Mouse (Mus musculus) E14TG2a.4 (cell line): ENCODE results near the gene Gm6583.

ENCODE experiments used
- CTCF ChIP-seq: conservative IDR thresholded peaks from 2 replicates; pipeline ENCODE4 v1.5.1; 2014; ENCODE audit warnings: low read length
- NANOG ChIP-seq: IDR thresholded peaks from 2 replicates; pipeline ENCODE4 v1.6.1; 2014; ENCODE audit warnings: borderline replicate concordance, low read length, mixed read lengths

- no peak for TF ChIP-seq CTCF
- no peak for TF ChIP-seq NANOG
Measured at GRCm38 (mm10) chr5:112368666-112369065, 12.8 kb upstream of the Gm6583 start.
